Mouse (Mus musculus) myocyte (in vitro differentiated cells): ENCODE measurements around the gene Adgrg1. TPM values are rescaled to one million over a fixed set of nuclear protein-coding genes. Genes with fewer than 3 reads are reported as not detected.

ENCODE experiments used
- H3K27me3 ChIP-seq: one replicate; pipeline ENCODE4 v1.6.1; 2011; ENCODE audit not compliant: control insufficient read depth, insufficient read depth, insufficient read length
- H3K36me3 ChIP-seq: one replicate; pipeline ENCODE4 v1.6.1; 2011; ENCODE audit not compliant: control insufficient read depth, insufficient read depth
- H3K4me2 ChIP-seq: one replicate; pipeline ENCODE4 v1.6.1; 2011; ENCODE audit warnings: low read depth, control low read depth
- H3K4me3 ChIP-seq: one replicate; pipeline ENCODE4 v1.5.1; 2011; ENCODE audit warnings: mild to moderate bottlenecking, control low read depth, moderate library complexity
- H3K79me2 ChIP-seq: one replicate; pipeline ENCODE4 v1.6.1; 2011; ENCODE audit not compliant: control insufficient read depth, insufficient read depth
- H3ac ChIP-seq: one replicate; pipeline ENCODE4 v1.6.1; 2011; ENCODE audit not compliant: control insufficient read depth, insufficient read length
- CEBPB ChIP-seq: IDR thresholded peaks from 2 replicates; pipeline ENCODE4 v1.6.1; 2011; ENCODE audit warnings: mild to moderate bottlenecking, moderate library complexity; ENCODE audit not compliant: poor library complexity, insufficient read depth, severe bottlenecking
- E2F4 ChIP-seq: IDR thresholded peaks from one replicate; pipeline ENCODE4 v1.6.1; 2011; ENCODE audit warnings: mild to moderate bottlenecking, control low read depth, moderate library complexity; ENCODE audit not compliant: insufficient read depth
- MAX ChIP-seq: IDR thresholded peaks from one replicate; pipeline ENCODE4 v1.6.1; 2011; ENCODE audit warnings: low read depth, mild to moderate bottlenecking, control low read depth
- MYOD1 ChIP-seq, 3 experiments: IDR thresholded peaks; one replicate each; pipeline ENCODE4 v1.6.1; 2011; ENCODE audit warnings: control low read depth in 2 of 3, low read depth in 2 of 3, mild to moderate bottlenecking in 2 of 3, moderate library complexity in 1 of 3; ENCODE audit not compliant: insufficient read length in 2 of 3, control insufficient read depth in 1 of 3
- MYOG ChIP-seq, 3 experiments: IDR thresholded peaks; one replicate each; pipeline ENCODE4 v1.6.1; 2011; ENCODE audit warnings: control low read depth in 2 of 3, low read depth in 2 of 3, mild to moderate bottlenecking in 2 of 3; ENCODE audit not compliant: insufficient read length in 2 of 3, control insufficient read depth in 1 of 3, insufficient read depth in 1 of 3
- POLR2A ChIP-seq: IDR thresholded peaks from one replicate; pipeline ENCODE4 v1.6.1; 2011; ENCODE audit warnings: low read depth, mild to moderate bottlenecking, control low read depth, moderate library complexity; ENCODE audit not compliant: insufficient read length
- POLR2AphosphoS2 ChIP-seq: IDR thresholded peaks from one replicate; pipeline ENCODE4 v1.6.1; 2011; ENCODE audit warnings: low read depth, control low read depth; ENCODE audit not compliant: insufficient read length
- REST ChIP-seq: IDR thresholded peaks from one replicate; pipeline ENCODE4 v1.6.1; 2011; ENCODE audit warnings: mild to moderate bottlenecking, control low read depth, moderate library complexity; ENCODE audit not compliant: insufficient read depth, insufficient read length
- SRF ChIP-seq: IDR thresholded peaks from one replicate; pipeline ENCODE4 v1.6.1; 2011; ENCODE audit warnings: low read depth; ENCODE audit not compliant: control insufficient read depth, insufficient read length
- TCF12 ChIP-seq: IDR thresholded peaks from one replicate; pipeline ENCODE4 v1.6.1; 2011; ENCODE audit warnings: mild to moderate bottlenecking, control low read depth; ENCODE audit not compliant: poor library complexity, insufficient read depth, severe bottlenecking
- TCF3 ChIP-seq: IDR thresholded peaks from one replicate; pipeline ENCODE4 v1.6.1; 2011; ENCODE audit warnings: low read depth, control low read depth; ENCODE audit not compliant: insufficient read length
- USF1 ChIP-seq: IDR thresholded peaks from one replicate; pipeline ENCODE4 v1.6.1; 2011; ENCODE audit warnings: low read depth, mild to moderate bottlenecking, control low read depth, moderate library complexity
- polyA plus RNA-seq: library from polyadenylated mRNA; unstranded; fragments of >200 nt; fragmentation: generic; extraction: Trizol; gene quantifications from one replicate; pipeline ENCODE4 v1.2.1, GENCODE M21; 2012; ENCODE audit warnings: missing spikeins

Gene Adgrg1
- polyA plus RNA-seq, 1 experiment: 12.4 TPM

- H3K27me3 ChIP-seq: no peaks in the 10 kb centered on the region
- H3K4me2 ChIP-seq: no peak overlapping the region
- H3K79me2 ChIP-seq: no peaks in the 10 kb centered on the region
- TF ChIP-seq SRF (no peak), POLR2AphosphoS2 (no peak), CEBPB (no peak), TCF12 (no peak), TCF3 (no peak), E2F4 (no peak), MAX (no peak), REST (no peak), MYOD1 (IDR thresholded peaks at IDR 0.05; ENCODE audit: control insufficient read depth in 1 of 3, insufficient read length in 2 of 3, low read depth in 2 of 3) (peak in 1 of 3 experiments; percentile 46)
- H3K36me3 ChIP-seq: no peaks in the 10 kb centered on the region
- no peak overlapping the region for H3K4me3 ChIP-seq
- H3ac ChIP-seq: no peak overlapping the region
Measured at GRCm38 (mm10) chr8:94945185-94945584, 29.4 kb upstream of the Adgrg1 start.

DNA sequence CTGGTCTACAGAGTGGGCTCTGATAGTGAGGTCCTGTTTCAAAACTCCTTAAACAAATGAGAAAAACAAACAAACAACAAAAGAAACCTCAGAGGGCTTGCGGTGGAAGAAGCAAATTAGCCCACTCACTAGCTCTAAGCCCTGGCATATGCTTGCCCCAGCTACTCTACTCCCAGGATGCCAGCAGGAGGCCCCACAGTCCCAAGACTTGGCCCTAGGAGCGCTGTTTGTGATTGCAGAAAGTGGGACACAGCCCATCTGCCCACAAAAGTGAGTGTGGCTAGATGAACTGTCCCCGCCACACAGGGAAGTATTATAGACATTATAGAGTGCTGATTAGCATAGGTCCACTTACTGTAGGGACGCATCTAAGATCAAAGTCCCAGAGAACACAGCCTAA, 26.1 kb upstream of the Adgrg1 start:
- H3K4me3 ChIP-seq: no peak overlapping the region
- H3ac ChIP-seq: no peak overlapping the region
- no peaks in the 10 kb centered on the region for H3K27me3 ChIP-seq
- H3K36me3 ChIP-seq: no peaks in the 10 kb centered on the region
- no peak overlapping the region for H3K4me2 ChIP-seq
- TF ChIP-seq USF1 (no peak), TCF12 (no peak), POLR2AphosphoS2 (no peak), MAX (no peak), E2F4 (no peak), SRF (no peak)
- no peaks in the 10 kb centered on the region for H3K79me2 ChIP-seq

DNA sequence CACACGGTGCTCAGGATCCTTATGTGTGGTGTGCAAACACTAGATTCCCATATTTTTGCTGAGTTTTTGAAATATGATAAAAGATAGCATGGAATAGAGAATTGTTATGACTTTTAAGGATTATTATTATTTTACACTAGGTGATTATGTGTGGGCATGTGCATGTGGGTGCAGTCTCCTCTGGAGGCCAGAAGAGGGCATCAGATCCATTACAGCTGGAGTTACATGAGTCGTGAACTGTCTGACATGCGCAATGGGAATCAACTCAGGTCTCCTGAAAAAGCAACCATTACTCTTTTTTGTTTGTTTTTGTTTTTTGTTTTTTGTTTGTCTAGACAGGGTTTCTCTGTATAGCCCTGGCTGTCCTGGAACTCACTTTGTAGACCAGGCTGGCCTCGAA, 25.5 kb upstream of the Adgrg1 start:
- no peaks in the 10 kb centered on the region for H3K79me2 ChIP-seq
- H3ac ChIP-seq: no peak overlapping the region
- no peaks in the 10 kb centered on the region for H3K27me3 ChIP-seq
- TF ChIP-seq REST: no peak
- no peak for TF ChIP-seq CEBPB
- TF ChIP-seq MYOD1 (IDR thresholded peaks at IDR 0.05; ENCODE audit: control insufficient read depth in 1 of 3, insufficient read length in 2 of 3, low read depth in 2 of 3): no peak
- TF ChIP-seq POLR2A: no peak
- no peak for TF ChIP-seq MAX
- TF ChIP-seq TCF12: no peak
- TF ChIP-seq POLR2AphosphoS2: no peak
- no peak for TF ChIP-seq USF1
- TF ChIP-seq MYOG (IDR thresholded peaks at IDR 0.05; ENCODE audit: control insufficient read depth in 1 of 3, insufficient read depth in 1 of 3, insufficient read length in 2 of 3, low read depth in 2 of 3): no peak
- no peak for TF ChIP-seq E2F4
- no peak for TF ChIP-seq SRF
- no peak for TF ChIP-seq TCF3
- H3K36me3 ChIP-seq: no peaks in the 10 kb centered on the region
- no peak overlapping the region for H3K4me2 ChIP-seq
- no peak overlapping the region for H3K4me3 ChIP-seq

DNA sequence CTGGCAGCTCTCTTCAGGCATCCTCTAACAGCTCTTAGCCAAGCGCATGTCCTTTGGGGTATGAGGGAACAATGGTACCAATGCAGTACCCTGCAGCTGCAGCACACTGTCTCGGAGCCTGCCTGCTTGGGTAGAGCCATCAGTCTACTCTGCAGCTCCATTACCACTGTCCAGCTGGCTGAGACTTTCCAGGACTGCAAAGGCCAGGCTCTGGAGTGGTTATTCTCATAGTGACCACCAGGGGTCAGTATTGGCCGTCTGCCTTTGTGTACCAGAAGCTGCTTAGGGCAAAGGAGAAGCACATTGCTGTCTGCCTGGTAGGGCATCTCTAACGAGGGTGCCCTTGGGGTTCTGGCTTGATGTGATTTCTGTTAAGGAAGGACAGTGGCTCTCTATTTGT, 24.5 kb upstream of the Adgrg1 start:
- H3K27me3 ChIP-seq: no peaks in the 10 kb centered on the region
- H3K4me3 ChIP-seq: no peak overlapping the region
- TF ChIP-seq USF1 (no peak), MAX (no peak), REST (no peak), MYOG (IDR thresholded peaks at IDR 0.05; ENCODE audit: control insufficient read depth in 1 of 3, insufficient read depth in 1 of 3, insufficient read length in 2 of 3, low read depth in 2 of 3) (no peak)

DNA sequence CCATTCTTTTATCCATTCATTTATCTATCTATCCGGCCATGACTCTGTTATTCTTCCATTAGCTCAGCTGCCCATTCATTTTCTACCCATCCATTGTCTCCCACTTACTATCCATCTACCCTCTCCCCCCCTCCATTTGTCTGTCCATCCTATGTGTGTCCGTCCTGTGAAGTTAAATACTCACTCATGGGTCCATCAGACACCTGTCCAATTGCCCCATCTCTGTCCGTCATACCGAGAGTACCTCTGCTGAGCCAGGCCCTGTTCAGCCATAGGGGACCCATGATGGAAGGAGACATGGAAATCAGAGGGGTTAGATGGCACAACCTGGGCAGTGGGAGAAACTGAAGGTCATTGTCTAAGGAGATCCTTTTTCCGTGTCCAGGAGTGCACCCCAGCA, 24.1 kb upstream of the Adgrg1 start:
- TF ChIP-seq USF1 (no peak), REST (no peak)

More for the DNA sequence above, 24.5 kb upstream of the Adgrg1 start:
- no peak overlapping the region for H3K4me2 ChIP-seq
- no peaks in the 10 kb centered on the region for H3K36me3 ChIP-seq
- no peak overlapping the region for H3ac ChIP-seq
- H3K79me2 ChIP-seq: no peaks in the 10 kb centered on the region

DNA sequence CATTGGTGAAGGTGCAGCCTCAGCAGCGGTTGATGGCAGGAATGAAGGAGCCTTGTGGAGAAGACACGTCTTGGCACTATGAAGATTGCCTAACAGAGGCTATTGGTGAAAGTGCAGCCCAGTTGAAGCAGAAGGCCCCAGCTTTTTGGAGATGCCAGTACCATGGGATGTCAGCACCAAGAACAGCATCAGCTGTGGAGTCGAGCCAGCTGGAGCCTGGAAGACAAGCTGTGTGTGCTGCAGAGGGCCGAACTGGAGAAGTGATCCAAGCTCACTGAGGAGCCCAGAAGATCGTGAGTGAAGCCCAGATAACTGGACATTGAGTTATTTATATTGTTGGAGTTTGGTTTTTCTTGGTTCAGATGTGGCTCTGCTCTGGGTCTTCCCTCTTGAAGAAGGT, 22.5 kb upstream of the Adgrg1 start:
- no peak overlapping the region for H3K4me2 ChIP-seq
- peak; percentile 60 for TF ChIP-seq REST
- no peak for TF ChIP-seq CEBPB

More for the DNA sequence above, 24.1 kb upstream of the Adgrg1 start:
- Histone ChIP-seq H3K36me3 (no peaks in the 10 kb centered on the region), H3K4me2 (no peak overlapping the region), H3K27me3 (no peaks in the 10 kb centered on the region), H3ac (no peak overlapping the region), H3K79me2 (no peaks in the 10 kb centered on the region), H3K4me3 (no peak overlapping the region)

More for the DNA sequence above, 22.5 kb upstream of the Adgrg1 start:
- Histone ChIP-seq H3K4me3 (no peak overlapping the region), H3K79me2 (no peaks in the 10 kb centered on the region), H3ac (no peak overlapping the region), H3K27me3 (no peaks in the 10 kb centered on the region), H3K36me3 (no peaks in the 10 kb centered on the region)
